Mouse (Mus musculus) thymus, adult 2 months (tissue): Measurements from ENCODE around the gene Sema4g. TPM values are rescaled to one million over a fixed set of nuclear protein-coding genes. Genes with fewer than 3 reads are reported as not detected.
A peak's percentile ranks its signal among the peaks of the same experiment; 100 is the strongest.

Source experiments
- DNase-seq: peaks from one replicate; pipeline ENCODE4 v3.0.0; 2021
- H3K27ac ChIP-seq: fragments of 200-500 bp; 2 replicates; pipeline ENCODE4 v1.5.1; 2012; ENCODE audit warnings: low read length, control low read depth; ENCODE audit not compliant: control insufficient read depth, insufficient read depth
- H3K27me3 ChIP-seq: fragments of 200-500 bp; 2 replicates; pipeline ENCODE4 v1.6.1; 2012; ENCODE audit warnings: mild to moderate bottlenecking, low read length, moderate library complexity, mixed read lengths; ENCODE audit not compliant: control insufficient read depth, insufficient read depth
- H3K36me3 ChIP-seq: fragments of 200-500 bp; 2 replicates; pipeline ENCODE4 v1.6.1; 2012; ENCODE audit warnings: mild to moderate bottlenecking, low read length, moderate library complexity; ENCODE audit not compliant: control insufficient read depth, insufficient read depth
- H3K4me1 ChIP-seq: fragments of 200-500 bp; replicated peaks from 2 replicates; pipeline ENCODE4 v1.6.1; 2012; ENCODE audit warnings: low read length; ENCODE audit not compliant: control insufficient read depth, insufficient read depth
- H3K4me3 ChIP-seq: fragments of 200-500 bp; 2 replicates; pipeline ENCODE4 v1.5.1; 2012; ENCODE audit warnings: mild to moderate bottlenecking, low read length, control low read depth, moderate library complexity; ENCODE audit not compliant: control insufficient read depth, insufficient read depth
- CTCF ChIP-seq: fragments of 200-500 bp; IDR thresholded peaks from 2 replicates; pipeline ENCODE4 v1.5.1; 2012; ENCODE audit warnings: mild to moderate bottlenecking, control low read depth, low read length, moderate library complexity, borderline replicate concordance; ENCODE audit not compliant: control insufficient read depth, poor library complexity, insufficient read depth; ENCODE audit errors: extremely low read depth
- POLR2A ChIP-seq: fragments of 200-500 bp; IDR thresholded peaks from 2 replicates; pipeline ENCODE4 v1.6.1; 2012; ENCODE audit warnings: mild to moderate bottlenecking, low read length, control low read depth, moderate library complexity; ENCODE audit not compliant: control insufficient read depth, poor library complexity, insufficient read depth; ENCODE audit errors: extremely low read depth
- WGBS: fragments of 180-500 bp; shearing (Covaris S2); methylation state at CpG from one replicate; pipeline ENCODE4 v1.1.7; 2018; 5-methylcytosine and 5-hydroxymethylcytosine counted together
- polyA plus RNA-seq: library from polyadenylated mRNA; depleted of rRNA; stranded (reverse); fragments of >200 nt; gene quantifications from 2 replicates; pipeline ENCODE4 v1.2.3, GENCODE M21; 2012

The Sema4g gene
- polyA plus RNA-seq, 1 experiment = 13.7 TPM

GRCm38 (mm10) chr19:45014335-45014971 lies 25.6 kb downstream of the Sema4g start, which contains the start of gene Lzts2:
Gene Lzts2, plus strand, starts transcription at chr19:45014414.
- DNase-seq = no peak
- peak within 1 kb of the TSS; percentile 58 for H3K4me3 ChIP-seq

GRCm38 (mm10) chr19:45014981-45015402 lies 26.1 kb downstream of the Sema4g start:
- TF ChIP-seq CTCF (no peak), POLR2A (no peak)
- Histone ChIP-seq H3K27me3 (no peaks in the 10 kb centered on the region; the same call in 1 of the 2 replicates), H3K27ac (no peak overlapping the region), H3K36me3 (no peaks in the 10 kb centered on the region), H3K4me3 (peak overlapping the region; percentile 58), H3K4me1 (peaks cover 34% of the 10 kb centered on the region)
- DNase-seq = peak; percentile 48
- WGBS = 0% methylated on average over 25 of the region's 25 CpGs

More at GRCm38 (mm10) chr19:45014335-45014971, 25.6 kb downstream of the Sema4g start, which contains the start of gene Lzts2:
- TF ChIP-seq CTCF (no peak), POLR2A (no peak)
- 8% methylated on average over 10 of the region's 10 CpGs for WGBS
- Histone ChIP-seq H3K27me3 (no peaks in the 10 kb centered on the region; the same call in 1 of the 2 replicates), H3K36me3 (no peaks in the 10 kb centered on the region), H3K27ac (peak within 1 kb of the TSS; percentile 37; the same call in 1 of the 2 replicates), H3K4me1 (peaks cover 34% of the 10 kb centered on the region)

GRCm38 (mm10) chr19:45015518-45016281 lies 26.8 kb downstream of the Sema4g start:
- no peaks in the 10 kb centered on the region for H3K36me3 ChIP-seq
- H3K4me1 ChIP-seq = peaks cover 34% of the 10 kb centered on the region
- DNase-seq = peak; percentile 78
- under 1% methylated on average over 34 of the region's 34 CpGs for WGBS
- H3K27ac ChIP-seq = peak overlapping the region; percentile 33; the same call in 1 of the 2 replicates
- no peaks in the 10 kb centered on the region; the same call in 1 of the 2 replicates for H3K27me3 ChIP-seq
- TF ChIP-seq CTCF (no peak), POLR2A (no peak)
- H3K4me3 ChIP-seq = peak overlapping the region; percentile 58

GRCm38 (mm10) chr19:45016341-45017215 lies 27.7 kb downstream of the Sema4g start:
- DNase-seq = no peak
- no peaks in the 10 kb centered on the region; the same call in 1 of the 2 replicates for H3K27me3 ChIP-seq
- no peaks in the 10 kb centered on the region for H3K36me3 ChIP-seq
- peak overlapping the region; percentile 58 for H3K4me3 ChIP-seq
- WGBS = 3% methylated on average over 18 of the region's 18 CpGs
- no peak for TF ChIP-seq CTCF
- no peak for TF ChIP-seq POLR2A
- H3K4me1 ChIP-seq = peaks cover 34% of the 10 kb centered on the region
- H3K27ac ChIP-seq = peak overlapping the region; percentile 33; the same call in 1 of the 2 replicates

- H3K4me3 ChIP-seq = peak overlapping the region; percentile 51
- no peak for DNase-seq
- H3K4me1 ChIP-seq = peaks cover 34% of the 10 kb centered on the region
- H3K36me3 ChIP-seq = no peaks in the 10 kb centered on the region
- TF ChIP-seq CTCF = peak; percentile 49; the same call in 1 of the 2 replicates
- no peak for TF ChIP-seq POLR2A
- H3K27me3 ChIP-seq = no peaks in the 10 kb centered on the region; the same call in 1 of the 2 replicates
- H3K27ac ChIP-seq = no peak overlapping the region
- WGBS = 1% methylated on average over 22 of the region's 27 CpGs
Measured at GRCm38 (mm10) chr19:45017216-45017771, 28.4 kb downstream of the Sema4g start.

- H3K27ac ChIP-seq = no peak overlapping the region
- under 1% methylated on average over 48 of the region's 48 CpGs for WGBS
- DNase-seq = no peak
Measured at GRCm38 (mm10) chr19:45017909-45018308, 29.0 kb downstream of the Sema4g start.

More at GRCm38 (mm10) chr19:45017909-45018308, 29.0 kb downstream of the Sema4g start:
- Histone ChIP-seq H3K4me3 (peak overlapping the region; percentile 51), H3K27me3 (no peaks in the 10 kb centered on the region; the same call in 1 of the 2 replicates), H3K4me1 (peaks cover 34% of the 10 kb centered on the region), H3K36me3 (no peaks in the 10 kb centered on the region)
- TF ChIP-seq CTCF = no peak
- no peak for TF ChIP-seq POLR2A
